In the genomic region with DNA sequence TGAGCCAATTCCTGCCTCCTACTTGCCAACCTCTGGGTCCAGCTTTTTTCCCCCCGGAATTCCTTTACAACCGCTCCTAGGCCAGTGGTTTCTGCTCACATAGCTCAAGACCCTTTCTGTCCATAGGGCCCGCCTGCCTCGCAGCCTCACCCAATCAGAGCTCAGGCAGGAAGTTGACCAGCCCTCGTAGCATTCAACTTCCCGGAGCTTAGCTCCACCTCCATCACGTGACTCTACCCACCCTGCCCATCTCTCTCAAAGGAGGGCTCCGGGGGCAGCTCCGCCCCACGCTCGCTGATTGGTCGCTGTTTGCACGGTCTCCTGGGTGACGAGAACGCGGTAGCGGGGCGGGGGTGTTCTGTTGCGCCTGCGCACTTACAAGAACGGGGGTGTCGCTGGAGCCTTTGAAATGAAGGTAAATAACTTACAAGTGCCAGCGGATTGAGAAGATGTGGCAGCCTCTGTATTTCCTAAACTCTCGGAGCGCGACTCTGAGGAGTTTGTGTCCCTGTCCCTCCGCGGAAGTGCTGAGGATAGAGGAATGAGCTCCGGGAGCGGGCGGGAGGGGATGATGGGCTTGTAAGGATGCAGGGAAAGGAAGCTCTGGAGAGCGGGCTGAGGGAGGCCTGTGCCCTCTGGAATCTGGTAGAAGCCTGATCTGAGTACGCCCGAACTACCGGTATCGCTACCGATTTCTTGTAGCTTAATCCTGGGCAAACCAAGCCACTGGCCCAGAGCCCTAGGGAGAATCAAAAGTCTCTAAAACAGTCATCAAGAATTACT, we compare ENCODE assay signal across 8 mouse cellular contexts. TPM values are rescaled to one million over a fixed set of nuclear protein-coding genes. Genes with fewer than 3 reads are reported as not detected.
A peak's percentile ranks its signal among the peaks of the same experiment; 100 is the strongest.
DNase-seq lines count a peak whose midpoint lies in the region; ATAC-seq and TF ChIP-seq lines count a peak whose summit lies in the region.

A gene (plus strand): TSS at position 351 of the 783 bp plus-strand sequence.

- peak in 1 of 2 experiments; percentile 17; a peak in 1 of 4 replicates for TF ChIP-seq EP300 in MEL (IDR thresholded peaks at IDR 0.05; ENCODE audit: low read depth in 1 of 2, low read length in 2 of 2)

- peaks cover 0 to 7% of the 10 kb centered on the region in 2 experiments; a peak in 3 of 4 replicates for H3K4me1 ChIP-seq in MEL (ENCODE audit: control insufficient read depth in 1 of 2, insufficient read depth in 2 of 2, low read length in 2 of 2)
- no peaks in the 10 kb centered on the region for H3K4me1 ChIP-seq in cerebellum, adult 2 months (ENCODE audit: control insufficient read depth, insufficient read depth, low read length)
- H3K4me1 ChIP-seq in forebrain, postnatal 0 days (ENCODE audit: insufficient read depth): 0 out of 2 replicates have a peak, but pooled peaks cover 6% of the 10 kb centered on the region
- H3K4me1 ChIP-seq in lung, embryonic 15.5 days: peaks cover 12% of the 10 kb centered on the region

- peak; percentile 99 for ATAC-seq in forebrain, postnatal 0 days
- ATAC-seq in lung, embryonic 15.5 days (ENCODE audit: borderline replicate concordance, extremely low read depth, low FRiP score, low TSS enrichment): peak; percentile 100

- H3K4me3 ChIP-seq in MEL (ENCODE audit: control insufficient read depth in 1 of 2, insufficient read depth in 1 of 2, low read depth in 2 of 2, low read length in 2 of 2): peak within 1 kb of the TSS; percentile 61 to 92
- H3K4me3 ChIP-seq in cerebellum, adult 2 months (replicated peaks; ENCODE audit: insufficient read depth, low read depth, low read length): peak within 1 kb of the TSS; percentile 97
- peak within 1 kb of the TSS; percentile 53 for H3K4me3 ChIP-seq in forebrain, postnatal 0 days (ENCODE audit: low read depth, low read length)
- H3K4me3 ChIP-seq in lung, embryonic 15.5 days: peak within 1 kb of the TSS; percentile 67

- H3K79me2 ChIP-seq in MEL (ENCODE audit: control insufficient read depth, insufficient read depth, low read length, poor library complexity): no peaks in the 10 kb centered on the region

- no peak for TF ChIP-seq CTCF in MEL (IDR thresholded peaks at IDR 0.05 in 2 of 3, conservative IDR thresholded peaks at IDR 0.05 in 1 of 3; ENCODE audit: control insufficient read depth in 1 of 3, insufficient read depth in 1 of 3, low read depth in 2 of 3, low read length in 3 of 3, poor library complexity in 1 of 3, severe bottlenecking in 1 of 3)
- TF ChIP-seq CTCF in cerebellum, adult 2 months (IDR thresholded peaks at IDR 0.05; ENCODE audit: borderline replicate concordance, insufficient read depth, low read depth, low read length): no peak
- no peak for TF ChIP-seq CTCF in forebrain, postnatal 0 days (IDR thresholded peaks at IDR 0.05; ENCODE audit: low read depth)

- H3K36me3 ChIP-seq in MEL (ENCODE audit: control insufficient read depth in 1 of 2, insufficient read depth in 2 of 2, low read length in 2 of 2): peaks cover 0 to 10% of the 10 kb centered on the region in 2 experiments; a peak in 2 of 4 replicates
- no peaks in the 10 kb centered on the region for H3K36me3 ChIP-seq in forebrain, postnatal 0 days (ENCODE audit: insufficient read depth)
- no peaks in the 10 kb centered on the region for H3K36me3 ChIP-seq in lung, embryonic 15.5 days

- peak within 1 kb of the TSS; percentile 66 for H3K9ac ChIP-seq in MEL (ENCODE audit: control insufficient read depth, low read depth, low read length, poor library complexity, severe bottlenecking)
- peak within 1 kb of the TSS; percentile 71 for H3K9ac ChIP-seq in forebrain, postnatal 0 days
- H3K9ac ChIP-seq in lung, embryonic 15.5 days: peak within 1 kb of the TSS; percentile 60

- H3K27me3 ChIP-seq in MEL (ENCODE audit: control insufficient read depth in 1 of 2, insufficient read depth in 2 of 2, low read length in 2 of 2): peaks cover 3% of the 10 kb centered on the region in 2 experiments; a peak in 2 of 4 replicates
- no peaks in the 10 kb centered on the region for H3K27me3 ChIP-seq in cerebellum, adult 2 months (ENCODE audit: control insufficient read depth, insufficient read depth, low read length)
- no peaks in the 10 kb centered on the region for H3K27me3 ChIP-seq in forebrain, postnatal 0 days (ENCODE audit: insufficient read depth, low read length)
- H3K27me3 ChIP-seq in lung, embryonic 15.5 days: no peaks in the 10 kb centered on the region

- WGBS in cerebellum, adult 2 months: under 1% methylated on average over 37 of the region's 37 CpGs
- WGBS in forebrain, postnatal 0 days: 3% methylated on average over 37 of the region's 37 CpGs
- WGBS in lung, embryonic 15.5 days: under 1% methylated on average over 37 of the region's 37 CpGs

- peak within 1 kb of the TSS; percentile 67 for H3K4me2 ChIP-seq in forebrain, postnatal 0 days (ENCODE audit: low read depth)
- H3K4me2 ChIP-seq in lung, embryonic 15.5 days: peak within 1 kb of the TSS; percentile 64

- TF ChIP-seq RAD21 in MEL (IDR thresholded peaks at IDR 0.05; ENCODE audit: low read depth, low read length): no peak

- TF ChIP-seq POLR2A in MEL (IDR thresholded peaks at IDR 0.05; ENCODE audit: control insufficient read depth in 1 of 2, insufficient read depth in 1 of 2, low read depth in 1 of 2, low read length in 2 of 2, poor library complexity in 1 of 2): peak; percentile 44 to 95; a peak in 2 of 4 replicates
- peak; percentile 84; the same call in 1 of the 2 replicates for TF ChIP-seq POLR2A in cerebellum, adult 2 months (IDR thresholded peaks at IDR 0.05; ENCODE audit: borderline replicate concordance, insufficient read depth, low read length)

- no peaks in the 10 kb centered on the region for H3K9me3 ChIP-seq in MEL (replicated peaks; ENCODE audit: insufficient read depth, low read length)
- H3K9me3 ChIP-seq in forebrain, postnatal 0 days (ENCODE audit: low read length): no peaks in the 10 kb centered on the region
- no peaks in the 10 kb centered on the region for H3K9me3 ChIP-seq in lung, embryonic 15.5 days

- no peak within 1 kb of the TSS for H3K27ac ChIP-seq in MEL (ENCODE audit: control insufficient read depth, low read depth, low read length)
- H3K27ac ChIP-seq in cerebellum, adult 2 months (ENCODE audit: insufficient read depth, low read length): 0 out of 2 replicates have a peak within 1 kb of the TSS, but pooled peaks have one; percentile 34
- peak within 1 kb of the TSS; percentile 80 for H3K27ac ChIP-seq in forebrain, postnatal 0 days (ENCODE audit: low read depth, low read length)
- H3K27ac ChIP-seq in lung, embryonic 15.5 days: peak within 1 kb of the TSS; percentile 69

- DNase-seq in MEL (ENCODE audit: low read depth, low spot score): peak; percentile 99
- DNase-seq in cerebellum, adult 2 months: peak; percentile 98 to 100
- DNase-seq in forebrain, postnatal 0 days: peak; percentile 99
- DNase-seq in heart, postnatal 4 days: peak; percentile 98
- DNase-seq in layer of hippocampus, adult 8-10 months (ENCODE audit: low spot score in 2 of 2): peak; percentile 99 to 100
- peak; percentile 99 for DNase-seq in ovary, adult 18-20 months (ENCODE audit: low spot score)
- peak; percentile 100 for DNase-seq in thymus, postnatal 0 days (ENCODE audit: low spot score)

TF ChIP-seq in MEL, 35 proteins besides CTCF, POLR2A, EP300 and RAD21 (continues in another document):
- TF ChIP-seq JUND (IDR thresholded peaks at IDR 0.05; ENCODE audit: low read depth, low read length) (no peak), ZMIZ1 (IDR thresholded peaks at IDR 0.05; ENCODE audit: low read depth, low read length) (peak; percentile 80), USF2 (IDR thresholded peaks at IDR 0.05; ENCODE audit: borderline replicate concordance in 1 of 2, insufficient read depth in 1 of 2, low read depth in 1 of 2, low read length in 2 of 2) (peak; percentile 88 to 96), MEF2A (IDR thresholded peaks at IDR 0.05; ENCODE audit: extremely low read depth, insufficient replicate concordance, low read depth, low read length, poor library complexity, severe bottlenecking) (no peak), TAL1 (IDR thresholded peaks at IDR 0.05; ENCODE audit: low read length) (no peak), KAT2A (conservative IDR thresholded peaks at IDR 0.05; ENCODE audit: low read depth, low read length) (no peak), GABPA (IDR thresholded peaks at IDR 0.05; ENCODE audit: low read depth, low read length) (no peak), ZKSCAN1 (IDR thresholded peaks at IDR 0.05; ENCODE audit: low read depth, low read length) (no peak), BHLHE40 (IDR thresholded peaks at IDR 0.05; ENCODE audit: borderline replicate concordance, low read depth, low read length) (peak; percentile 64; the same call in 1 of the 2 replicates), CHD1 (IDR thresholded peaks at IDR 0.05; ENCODE audit: low read depth, low read length) (no peak), MYB (IDR thresholded peaks at IDR 0.05; ENCODE audit: low read depth, low read length) (no peak), TCF12 (IDR thresholded peaks at IDR 0.05; ENCODE audit: low read depth, low read length) (0 out of 2 replicates have a peak, but pooled peaks have one; percentile 43), MXI1 (IDR thresholded peaks at IDR 0.05; ENCODE audit: low read depth, low read length) (no peak; the same call in 1 of the 2 replicates), POLR2AphosphoS5 (IDR thresholded peaks at IDR 0.05; ENCODE audit: borderline replicate concordance, low read depth, low read length) (no peak), ZC3H11A (IDR thresholded peaks at IDR 0.05; ENCODE audit: low read depth, low read length) (no peak), ETS1 (IDR thresholded peaks at IDR 0.05; ENCODE audit: low read depth, low read length) (no peak), CHD2 (IDR thresholded peaks at IDR 0.05; ENCODE audit: low read length) (no peak), RCOR1 (IDR thresholded peaks at IDR 0.05; ENCODE audit: low read depth, low read length) (no peak; the same call in 1 of the 2 replicates), NELFE (IDR thresholded peaks at IDR 0.05; ENCODE audit: low read depth, low read length) (peak; percentile 84), MAZ (IDR thresholded peaks at IDR 0.05; ENCODE audit: low read depth, low read length) (peak; percentile 79; the same call in 1 of the 2 replicates), SMC3 (IDR thresholded peaks at IDR 0.05; ENCODE audit: low read depth, low read length) (no peak)

RNA-seq across cellular contexts. Expression of the gene that starts here (rescaled TPM):
- 0.27 and 0.52 TPM in 2 replicates for total RNA-seq in MEL (2012; rRNA removed)
- polyA plus RNA-seq in MEL (2012; ENCODE audit: insufficient read depth in 1 of 2, insufficient read length in 2 of 2, low read depth in 1 of 2, low replicate concordance in 2 of 2, missing spikeins in 1 of 2): under 1 TPM in 1 of 2 experiments, not detected in 1; 0.81 TPM
- 14.3 and 15.4 TPM in 2 replicates for polyA plus RNA-seq in cerebellum, adult 2 months (2012; rRNA removed)
- 16.5 and 21.9 TPM in 2 replicates for total RNA-seq in forebrain, postnatal 0 days (2014; rRNA removed)
- polyA plus RNA-seq in forebrain, postnatal 0 days (2015; fragmentation: Nextera tagmentation; extraction: Ambion mirVana): 6.3 and 7.7 TPM in 2 replicates
- total RNA-seq in heart, postnatal 4 days (2021): 1 to 10 TPM; 3.4 to 4.8 TPM
- 10 to 100 TPM; 23.2 to 25.4 (median 24.1) TPM for total RNA-seq in layer of hippocampus, adult 8-10 months (2022)
- 9.7 and 10.5 TPM in 2 replicates for polyA plus RNA-seq in lung, embryonic 15.5 days (2015; fragmentation: Nextera tagmentation; extraction: Ambion mirVana)
- polyA plus RNA-seq in thymus, postnatal 0 days (2015; fragmentation: Nextera tagmentation; extraction: Ambion mirVana): 2.9 and 3.1 TPM in 2 replicates

Comparison
In these comparisons a context has a peak if more than half of its experiments do, and no peak if none do; other contexts are left out.
1. Peak in DNase-seq, H3K4me3 ChIP-seq and H3K9ac ChIP-seq in MEL; RNA of the gene not detected or under 1 TPM.